Mouse (Mus musculus): ENCODE data around the gene Dennd4b. TPM values are rescaled to one million over a fixed set of nuclear protein-coding genes. Genes with fewer than 3 reads are reported as not detected.

Dennd4b gene
- polyA plus RNA-seq (2012), result 90.1 and 99.5 TPM in 2 replicates

DNA sequence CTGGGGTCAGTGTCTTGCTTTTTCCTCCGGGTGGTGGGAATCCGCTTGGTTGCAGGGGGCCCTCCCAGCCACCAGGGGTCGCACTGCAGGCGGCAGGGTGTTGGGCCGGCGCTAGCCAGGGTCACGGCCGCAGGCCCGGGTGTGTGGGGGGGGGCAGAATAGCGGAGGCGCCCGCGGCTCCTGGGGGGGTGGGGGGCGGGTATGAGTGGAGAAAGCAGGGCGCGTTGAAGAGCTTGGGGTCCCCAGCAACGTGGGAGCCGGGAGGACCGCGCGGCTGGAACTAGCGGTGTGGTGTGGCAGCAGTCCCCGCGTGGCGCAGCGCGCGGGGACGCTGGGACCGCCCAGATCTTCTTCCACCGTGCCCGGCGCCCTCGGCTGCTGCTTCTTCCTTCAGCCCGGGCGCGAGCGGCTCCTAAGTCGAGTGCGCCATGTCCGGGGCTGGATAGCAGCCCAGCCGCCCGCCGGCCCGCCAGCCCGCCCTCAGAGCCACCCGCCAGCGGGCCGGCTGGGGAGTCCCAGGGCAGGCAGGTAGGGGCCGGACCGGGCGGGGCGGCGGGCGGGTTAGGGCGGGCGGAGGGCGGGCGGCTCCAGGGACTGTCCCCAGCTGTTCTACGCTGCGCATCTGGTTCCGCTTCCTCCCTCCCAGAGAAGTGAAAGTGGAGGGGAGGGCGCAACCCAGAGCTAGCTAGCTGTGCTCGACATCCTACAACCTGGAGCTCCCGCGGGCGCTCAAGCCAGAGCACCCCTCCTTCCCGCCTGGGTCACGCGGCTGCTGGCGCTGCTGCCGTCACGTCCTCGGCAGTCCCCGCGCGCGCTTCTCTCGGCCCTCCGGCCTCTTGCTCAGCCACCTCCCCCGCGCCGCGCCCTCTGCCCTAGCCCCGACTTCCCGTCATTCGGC lies at the start of gene Dennd4b:
Gene Dennd4b (plus strand): TSS at position 152 of the 898 bp plus-strand sequence.

DNA sequence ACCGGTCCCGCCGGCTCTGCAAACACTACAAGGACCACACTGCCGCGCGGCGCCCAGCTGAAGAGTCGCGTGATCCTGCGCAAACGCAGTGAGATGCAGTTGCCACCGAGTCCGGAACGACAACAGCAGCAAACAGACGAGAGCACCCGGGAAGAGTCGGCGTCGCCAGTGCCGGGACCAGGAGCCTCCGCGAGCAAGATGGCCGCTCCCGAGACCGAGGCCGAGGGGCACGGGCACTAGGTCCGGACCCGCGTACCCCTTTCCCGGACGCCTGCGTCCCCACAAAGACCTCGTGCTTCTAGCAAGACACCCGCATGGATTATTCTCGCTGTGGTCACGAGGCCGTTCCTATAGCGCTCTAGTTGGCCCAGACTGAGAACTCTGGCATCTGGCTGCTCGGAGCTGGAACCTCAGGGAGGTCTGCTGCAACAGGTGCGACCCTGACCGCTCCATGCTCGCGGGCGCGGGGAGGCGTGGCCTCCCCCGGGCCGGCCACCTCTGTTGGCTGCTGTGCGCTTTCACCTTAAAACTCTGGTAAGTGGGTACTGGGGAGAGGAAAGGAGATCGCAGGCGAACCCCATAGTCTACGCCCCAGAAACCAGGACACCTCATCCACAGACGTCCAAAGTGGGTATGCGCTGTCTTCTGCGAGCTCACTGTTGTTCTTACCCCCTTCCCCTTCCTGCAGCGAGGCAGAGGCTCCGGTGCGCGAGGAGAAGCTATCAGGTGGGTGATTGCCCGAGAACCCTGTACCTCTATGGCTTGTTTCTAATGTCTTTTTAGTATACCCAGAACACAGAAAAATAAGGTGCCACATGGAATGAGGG lies 33.3 kb upstream of the Dennd4b start, which contains the start of gene Jtb:
Gene Jtb (plus strand): TSS at position 91 of the 827 bp plus-strand sequence.

DNA sequence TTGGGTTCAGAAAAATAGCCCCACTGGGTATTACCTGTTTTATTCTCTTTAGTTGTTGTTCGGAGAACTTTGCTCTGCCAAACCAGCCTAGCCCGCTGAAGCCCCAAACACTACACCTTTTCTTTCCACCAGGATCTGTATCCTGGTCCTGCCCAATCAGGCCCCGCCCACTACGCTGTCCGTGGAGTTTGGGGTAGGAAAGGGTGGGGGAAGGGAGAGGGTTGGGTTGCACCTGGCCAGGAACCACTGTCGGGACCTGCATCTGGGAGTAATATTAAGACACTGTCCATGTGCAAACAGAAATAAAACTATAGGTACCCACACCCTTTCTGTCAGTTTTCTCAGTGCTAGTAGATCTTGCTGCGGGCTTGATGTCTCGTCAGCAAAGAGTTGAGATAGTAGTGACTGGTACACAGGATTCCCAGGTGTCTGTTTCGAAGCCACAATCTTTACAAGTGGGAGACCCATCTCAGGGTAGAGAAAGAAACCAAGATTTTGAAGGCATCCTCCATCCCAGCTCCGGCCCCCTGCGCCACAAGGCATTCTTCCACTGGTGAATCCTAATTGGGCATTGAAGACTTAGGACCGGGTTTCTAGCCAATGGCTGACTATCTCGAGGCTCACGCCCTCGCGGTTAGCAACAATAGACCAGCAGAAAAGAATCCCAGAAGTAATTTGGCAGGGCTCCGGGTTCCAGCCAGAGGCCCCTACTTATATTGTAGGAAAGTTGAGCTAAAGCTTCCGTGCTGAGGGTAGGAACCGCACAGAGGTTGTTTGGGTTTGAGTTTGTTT lies 21.8 kb upstream of the Dennd4b start, which contains the start of gene Creb3l4:
Gene Creb3l4 (minus strand): TSS at position 529 of the 792 bp plus-strand sequence.

DNA sequence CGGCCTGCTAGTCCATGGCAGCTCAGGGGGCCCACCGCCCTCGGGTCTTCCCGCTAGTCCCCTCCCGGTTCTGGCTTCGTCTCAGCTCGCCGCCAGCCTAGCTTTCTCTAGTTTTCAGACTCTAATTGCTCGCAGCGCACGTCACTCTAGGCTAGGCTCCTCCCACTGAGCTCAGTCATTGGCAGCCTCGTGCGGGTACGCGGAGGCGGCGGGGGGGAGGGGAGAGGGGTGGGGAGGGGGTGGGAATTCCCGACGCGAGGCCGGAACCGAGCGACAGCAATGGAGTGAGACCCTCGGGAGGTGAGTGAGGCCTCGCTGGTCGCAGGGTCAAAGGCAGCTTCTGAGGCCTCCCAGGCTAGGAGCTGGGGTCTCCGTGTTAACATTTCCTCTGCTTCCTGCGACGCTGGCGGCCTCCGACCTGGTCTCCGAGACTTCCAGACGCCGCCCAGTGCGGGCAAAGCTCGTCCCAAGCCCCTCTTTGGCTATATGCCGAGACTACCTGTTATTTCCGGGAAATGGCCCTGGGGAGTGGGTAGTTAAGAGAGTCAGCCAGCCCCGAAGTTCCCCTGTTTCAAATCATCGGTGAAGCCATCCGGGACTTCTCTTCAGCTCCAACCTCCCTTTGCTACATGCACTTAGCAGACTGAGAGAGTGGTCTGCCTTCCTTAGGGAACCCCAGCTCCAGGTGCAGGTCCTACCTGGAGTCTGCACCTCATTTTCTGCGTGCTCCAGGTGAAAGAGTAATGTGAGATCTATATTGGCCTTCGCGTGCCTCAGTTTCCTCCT lies 16.8 kb upstream of the Dennd4b start, which contains the start of gene Slc39a1:
Gene Slc39a1 (plus strand): TSS at position 213 of the 786 bp plus-strand sequence.

DNA sequence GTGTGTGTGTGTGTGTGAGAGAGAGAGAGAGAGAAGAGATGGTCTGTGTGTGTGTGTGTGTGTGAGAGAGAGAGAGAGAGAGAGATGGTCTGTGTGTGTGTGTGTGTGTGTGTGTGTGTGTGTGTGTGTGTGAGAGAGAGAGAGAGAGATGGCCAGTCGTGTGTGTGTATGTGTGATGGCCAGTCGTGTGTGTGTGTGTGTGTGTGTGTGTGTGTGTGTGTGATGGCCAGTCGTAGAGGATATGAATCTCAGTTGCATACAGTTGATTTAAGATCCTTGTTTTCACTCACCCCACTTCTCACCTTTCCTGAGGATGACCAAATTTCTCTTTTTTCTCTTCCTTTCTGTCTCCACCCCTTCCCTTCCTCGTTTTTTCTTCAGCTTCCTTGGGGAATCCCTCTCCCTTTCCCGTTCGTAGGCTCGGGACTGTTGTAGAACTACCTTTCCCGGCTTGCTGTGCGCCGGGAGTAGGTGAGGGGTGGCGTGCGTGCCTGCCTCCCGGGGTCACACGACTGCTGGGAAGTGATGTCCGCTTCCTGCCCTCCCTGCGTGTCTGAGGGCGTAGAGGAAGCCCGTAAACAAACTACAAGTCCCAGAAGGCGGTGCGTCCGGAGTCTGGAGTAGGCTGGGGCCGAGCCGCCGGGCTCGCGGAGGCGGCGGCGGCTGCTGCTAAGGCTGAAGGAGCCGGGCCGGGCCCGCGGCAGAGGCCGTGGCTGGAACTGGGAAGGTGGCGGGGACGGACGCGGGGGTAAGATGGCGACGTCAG lies 11.1 kb upstream of the Dennd4b start, which contains the start of gene Crtc2:
Gene Crtc2 (plus strand): TSS at position 511 of the 766 bp plus-strand sequence.

DNA sequence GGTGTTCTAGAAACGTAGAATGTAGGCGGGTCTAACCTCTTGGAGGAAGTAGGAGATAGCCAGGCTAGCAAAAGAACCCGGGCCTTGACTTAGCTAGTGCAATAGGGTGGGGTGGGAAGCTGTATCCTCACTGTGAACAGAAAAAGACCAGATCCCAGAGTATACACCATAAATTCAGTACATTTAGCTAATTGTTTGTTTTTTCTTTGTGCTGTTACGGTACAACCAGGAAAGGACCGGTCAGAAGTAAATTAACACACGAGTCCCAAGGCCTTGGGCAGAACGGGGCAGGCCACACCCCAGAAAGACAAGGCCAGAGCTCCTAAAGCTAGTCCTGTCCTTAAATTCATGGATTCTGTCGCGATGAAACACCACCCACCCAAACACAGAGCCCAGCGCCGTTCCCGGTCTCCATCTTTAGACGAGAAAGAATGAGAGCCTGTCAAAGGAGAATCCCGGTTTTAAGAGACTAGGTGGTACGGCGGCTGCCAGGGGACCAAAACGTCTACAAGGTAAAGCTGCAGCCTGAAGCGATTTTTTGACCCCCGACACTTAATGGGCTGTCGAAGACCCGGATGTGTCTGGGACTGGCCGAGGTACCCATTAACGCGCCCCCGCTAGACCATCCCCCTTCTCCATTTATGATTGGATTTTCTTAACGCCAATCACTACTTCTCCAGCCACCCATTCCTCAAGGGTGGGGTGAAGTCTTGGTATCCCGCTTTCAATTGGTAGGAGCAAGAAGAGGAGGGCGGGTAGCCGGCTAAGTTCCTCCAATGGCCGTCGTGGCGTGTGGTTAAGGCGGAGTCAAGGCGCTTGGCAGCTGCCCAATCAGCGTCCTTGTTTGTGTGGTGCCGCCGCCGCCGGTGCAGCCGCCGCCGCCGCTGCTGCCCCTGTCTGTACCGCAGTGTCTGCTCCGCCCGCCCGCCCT lies 27.6 kb downstream of the Dennd4b start, which contains the start of gene Gatad2b:
Gene Gatad2b (plus strand): TSS at position 834 of the 931 bp plus-strand sequence.

Other genes starting within 250 kb of the Dennd4b start
- gene 4933434E20Rik, start 213.5 kb upstream of the Dennd4b start, polyA plus RNA-seq (2012), result 18.3 and 22.3 TPM in 2 replicates
- 125 and 126 TPM in 2 replicates for gene Ubap2l, start 212.6 kb upstream of the Dennd4b start, polyA plus RNA-seq (2012)
- gene Tpm3, start 192.5 kb upstream of the Dennd4b start, polyA plus RNA-seq (2012), result 366 and 435 TPM in 2 replicates
- 0.07 and 0.08 TPM in 2 replicates for gene Nup210l, start 161.1 kb upstream of the Dennd4b start, polyA plus RNA-seq (2012)
- gene Rps27, start 51.5 kb upstream of the Dennd4b start, polyA plus RNA-seq (2012), result 220 and 293 TPM in 2 replicates
- 3.8 and 4.4 TPM in 2 replicates for gene Rab13, start 51.5 kb upstream of the Dennd4b start, polyA plus RNA-seq (2012)
- gene Jtb, start 33.6 kb upstream of the Dennd4b start, polyA plus RNA-seq (2012), result 116 and 122 TPM in 2 replicates
- gene Creb3l4, start 21.7 kb upstream of the Dennd4b start, polyA plus RNA-seq (2012), result not detected in 2 replicates
- 12.1 and 13.0 TPM in 2 replicates for gene Slc39a1, start 17.0 kb upstream of the Dennd4b start, polyA plus RNA-seq (2012)
- 123 and 136 TPM in 2 replicates for gene Crtc2, start 11.0 kb upstream of the Dennd4b start, polyA plus RNA-seq (2012)
- 6.1 and 6.7 TPM in 2 replicates for gene Gatad2b, start 28.0 kb downstream of the Dennd4b start, polyA plus RNA-seq (2012)
- 3.5 TPM in 2 replicates for gene Slc27a3, start 124.8 kb downstream of the Dennd4b start, polyA plus RNA-seq (2012)
- gene Ints3, start 168.4 kb downstream of the Dennd4b start, polyA plus RNA-seq (2012), result 24.4 and 25.8 TPM in 2 replicates
- 0.57 and 1.1 TPM in 2 replicates for gene Npr1, start 200.7 kb downstream of the Dennd4b start, polyA plus RNA-seq (2012)
- gene Ilf2, start 210.9 kb downstream of the Dennd4b start, polyA plus RNA-seq (2012), result 17.1 and 20.8 TPM in 2 replicates
- gene Snapin, start 225.8 kb downstream of the Dennd4b start, polyA plus RNA-seq (2012), result 4.0 and 5.0 TPM in 2 replicates
- gene Chtop, start 244.3 kb downstream of the Dennd4b start, polyA plus RNA-seq (2012), result 90.2 and 101 TPM in 2 replicates
- gene S100a1, start 249.2 kb downstream of the Dennd4b start, polyA plus RNA-seq (2012), result 13.4 and 15.3 TPM in 2 replicates
- 13.6 and 14.3 TPM in 2 replicates for gene S100a13, start 249.2 kb downstream of the Dennd4b start, polyA plus RNA-seq (2012)

Data from megakaryocyte-erythroid progenitor cell, adult 5 weeks (primary cell).